Mouse (Mus musculus) urinary bladder, postnatal 36 days (tissue): ENCODE measurements around the gene Micu1.
A peak's percentile ranks its signal among the peaks of the same experiment; 100 is the strongest.

Experiments
- DNase-seq, 2 experiments: peaks; one replicate each; pipeline ENCODE4 v3.0.0; 2022; ENCODE audit warnings: low spot score in 2 of 2, mixed read lengths in 1 of 2

Gene Micu1

GRCm38 (mm10) chr10:59812939-59813338 is 110.7 kb downstream of the Micu1 start:
- no peak for DNase-seq

DNA sequence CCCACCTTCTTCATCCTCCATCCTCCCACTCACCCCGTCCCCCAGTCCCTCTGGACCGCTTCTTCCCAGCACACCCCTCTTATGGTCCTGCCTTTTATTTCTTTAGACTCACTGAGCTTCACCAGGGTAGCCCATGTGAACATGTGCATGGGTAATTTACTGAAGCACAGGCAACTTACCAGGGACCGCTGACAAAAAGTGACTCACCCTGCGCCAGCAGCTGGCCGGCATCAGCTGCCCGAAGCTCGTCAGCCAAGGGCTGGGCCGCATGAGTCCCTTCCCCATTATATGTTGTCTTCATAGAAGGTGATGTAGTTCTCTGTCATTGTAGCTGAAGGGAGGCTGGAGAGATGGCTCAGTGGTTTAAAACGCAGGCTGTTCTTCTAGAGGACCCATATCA is 111.5 kb downstream of the Micu1 start:
- no peak for DNase-seq

GRCm38 (mm10) chr10:59814505-59815155 is 112.4 kb downstream of the Micu1 start:
- DNase-seq = peak; percentile 41 to 67

GRCm38 (mm10) chr10:59816569-59816968 is 114.3 kb downstream of the Micu1 start:
- DNase-seq = no peak

DNA sequence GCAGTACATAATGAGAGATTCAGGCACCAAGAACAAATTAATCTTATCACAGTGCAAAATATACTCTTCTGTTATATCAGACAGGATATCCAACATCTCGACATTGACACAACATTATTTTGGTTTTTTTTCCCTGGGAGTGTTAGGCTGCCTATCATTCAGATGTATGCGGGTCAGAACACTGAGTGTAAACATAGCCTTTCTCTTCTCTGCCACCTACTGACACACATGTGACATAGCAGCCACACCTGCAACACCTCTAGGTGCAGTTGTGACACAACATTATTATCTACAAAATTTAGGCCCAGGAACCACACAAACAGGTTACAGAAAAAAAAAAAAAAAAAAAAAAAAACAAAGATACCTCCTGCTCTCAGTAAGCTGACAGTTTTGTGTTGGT is 115.3 kb downstream of the Micu1 start:
- no peak for DNase-seq

- DNase-seq = no peak
Measured at GRCm38 (mm10) chr10:59817991-59818390, 115.7 kb downstream of the Micu1 start.

GRCm38 (mm10) chr10:59819146-59819545 is 116.9 kb downstream of the Micu1 start:
- no peak for DNase-seq

GRCm38 (mm10) chr10:59820886-59821285 is 118.6 kb downstream of the Micu1 start:
- DNase-seq = no peak

- no peak for DNase-seq
Measured at GRCm38 (mm10) chr10:59821334-59822066, 119.2 kb downstream of the Micu1 start.

GRCm38 (mm10) chr10:59822857-59823256 is 120.6 kb downstream of the Micu1 start:
- no peak for DNase-seq

DNA sequence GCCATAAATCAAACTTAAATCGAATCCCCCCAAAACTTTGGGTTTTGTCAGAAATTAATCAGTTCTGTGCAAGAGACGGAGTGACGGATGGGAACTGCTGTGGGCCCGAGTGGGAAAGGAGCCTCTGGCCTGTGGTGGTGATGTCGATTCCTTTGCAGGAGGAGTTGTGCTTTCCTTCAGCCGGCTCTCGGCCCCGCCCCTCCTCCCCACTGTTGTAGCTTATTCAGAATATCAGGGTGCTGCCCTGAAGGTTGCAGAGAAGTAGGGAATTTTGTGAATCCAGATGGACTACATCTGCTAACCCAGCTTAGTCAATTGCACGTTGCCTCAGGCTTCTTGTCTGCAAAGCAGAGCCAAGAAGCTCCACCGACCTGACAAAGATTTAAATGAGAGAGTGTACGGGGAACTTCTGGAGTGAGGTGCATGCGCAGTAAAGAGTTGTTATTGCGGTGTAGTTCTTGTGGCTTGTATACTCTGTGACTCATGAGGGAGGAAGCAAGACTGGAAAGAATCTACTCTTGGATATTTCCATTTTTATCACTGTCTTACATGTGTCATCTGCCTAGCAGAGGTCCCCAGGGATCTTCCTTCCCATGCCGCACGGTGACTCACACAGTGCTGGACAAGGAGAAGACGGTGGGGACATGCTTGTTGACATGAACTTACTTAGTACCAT is 123.0 kb downstream of the Micu1 start:
- DNase-seq = peak; percentile 43 to 44

GRCm38 (mm10) chr10:59829886-59830285 is 127.6 kb downstream of the Micu1 start:
- no peak for DNase-seq

GRCm38 (mm10) chr10:59831950-59832349 is 129.7 kb downstream of the Micu1 start:
- DNase-seq = no peak

DNA sequence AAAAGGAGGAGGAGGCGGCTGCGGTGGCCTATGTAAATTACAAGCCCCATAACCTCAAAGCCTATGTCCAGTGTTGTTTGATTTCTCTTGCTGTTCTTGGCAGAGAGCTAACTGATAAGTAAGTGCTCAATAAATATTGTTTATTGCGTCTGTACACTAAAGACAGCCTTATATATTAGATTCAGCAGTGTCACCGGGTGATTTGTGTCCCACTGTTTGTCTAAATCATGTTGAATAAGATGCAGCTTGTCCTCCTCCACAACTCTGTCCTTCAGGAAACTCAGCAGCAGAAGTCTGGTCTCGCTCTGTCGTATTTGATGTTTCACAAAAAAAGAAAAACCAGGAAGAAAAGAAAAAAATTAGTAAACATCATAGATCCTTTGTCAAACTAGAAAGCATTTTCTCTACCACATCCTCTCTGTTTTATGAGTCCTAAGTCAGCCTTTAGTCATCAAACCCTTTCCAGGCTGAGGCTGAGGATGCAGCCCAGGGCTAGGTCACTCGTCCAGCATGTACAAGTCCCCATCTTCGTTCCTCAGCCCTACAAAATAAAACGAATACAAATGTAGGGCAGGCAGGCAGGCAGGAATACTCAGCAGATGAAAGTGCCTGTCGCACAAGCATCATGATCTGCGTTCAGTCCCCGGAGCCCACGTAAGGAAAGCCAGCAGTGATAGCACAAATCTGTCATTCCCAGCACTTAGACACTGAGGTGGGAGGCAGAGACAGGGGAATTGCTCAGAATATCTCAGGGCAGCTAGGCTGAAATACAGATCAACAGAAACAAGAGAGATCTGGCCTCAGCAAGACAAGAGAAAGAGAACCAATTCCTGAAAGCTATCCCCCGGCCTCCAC is 133.3 kb downstream of the Micu1 start:
- DNase-seq = no peak

DNA sequence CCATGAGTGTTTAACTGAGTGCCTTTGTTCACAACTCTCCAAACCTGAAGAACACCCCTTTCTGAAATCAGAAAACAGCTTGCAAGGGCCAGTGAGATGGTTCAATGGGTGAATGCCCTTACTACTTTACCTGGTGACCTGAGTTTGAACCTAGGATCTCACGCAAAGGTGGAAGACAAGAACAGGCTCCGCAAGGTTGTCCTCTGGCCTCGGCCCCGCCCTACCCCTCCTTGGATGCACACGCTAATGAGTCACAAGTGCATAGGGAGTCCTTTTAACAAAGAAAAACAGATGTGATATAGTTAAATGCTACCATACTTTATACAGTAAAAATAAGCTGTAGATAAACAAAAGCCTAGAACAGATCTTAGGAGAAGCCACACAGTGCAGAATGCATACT is 135.2 kb downstream of the Micu1 start:
- peak; percentile 55 to 67 for DNase-seq

GRCm38 (mm10) chr10:59841434-59841833 is 139.2 kb downstream of the Micu1 start:
- DNase-seq = no peak

- no peak for DNase-seq
Measured at GRCm38 (mm10) chr10:59843125-59843524, 140.8 kb downstream of the Micu1 start.

DNA sequence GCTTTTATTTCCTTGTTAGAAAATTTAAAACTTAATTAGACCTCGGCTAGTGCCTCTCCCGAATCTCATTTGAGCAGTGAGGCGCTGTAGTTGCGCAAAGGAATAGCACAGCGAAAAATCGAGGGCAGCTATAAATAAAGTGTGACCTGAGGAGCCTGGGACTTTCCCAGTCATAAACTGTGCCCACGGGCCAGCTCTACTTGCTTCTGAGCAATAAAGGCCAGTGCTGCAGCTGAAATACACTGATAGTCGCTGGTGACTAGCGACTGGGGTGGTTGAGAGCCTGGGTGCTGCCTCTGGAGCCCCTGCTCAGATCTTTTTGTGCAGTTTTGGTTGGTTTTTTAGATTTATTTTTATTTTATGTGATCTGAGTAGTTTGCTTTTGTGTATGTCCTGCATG is 142.4 kb downstream of the Micu1 start:
- DNase-seq = no peak

- DNase-seq = no peak
Measured at GRCm38 (mm10) chr10:59846416-59846815, 144.1 kb downstream of the Micu1 start.

GRCm38 (mm10) chr10:59848079-59848877 is 146.0 kb downstream of the Micu1 start:
- DNase-seq = no peak

DNA sequence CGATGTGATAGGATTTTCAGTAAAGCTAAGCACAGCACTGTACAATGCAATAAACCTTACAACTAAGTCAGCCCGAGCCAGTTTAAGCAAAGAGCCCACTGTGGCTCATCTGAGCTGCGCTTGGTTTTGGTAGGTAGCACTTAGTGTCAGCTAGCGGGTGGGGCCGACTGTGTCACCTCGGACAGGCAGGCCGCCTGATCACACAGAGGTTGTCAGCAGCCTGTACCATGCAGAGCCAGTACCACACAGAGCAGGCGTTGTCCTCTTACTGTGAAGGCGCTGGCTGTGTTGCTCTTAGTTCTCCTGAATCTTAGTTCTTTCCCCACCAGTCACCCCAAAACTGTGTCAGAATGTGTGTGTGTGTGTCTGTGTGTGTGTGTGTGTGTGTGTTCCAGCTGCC is 146.7 kb downstream of the Micu1 start:
- DNase-seq = no peak
